Mouse (Mus musculus) lung, postnatal 10 days (tissue): ENCODE measurements at regions not wholly inside any gene's neighbourhood (a gene's known extent, or its start where the extent isn't known, plus 50 kb on each side); places are given as distances from the start of the nearest gene placed in this dataset.

Experiments
- DNase-seq: peaks from one replicate; pipeline ENCODE4 v3.0.0; 2021

GRCm38 (mm10) chr1:125307223-125307622, 128.3 kb downstream of the Actr3 start:
- no peak for DNase-seq

GRCm38 (mm10) chr1:125298520-125299090, 136.9 kb downstream of the Actr3 start:
- no peak for DNase-seq

GRCm38 (mm10) chr1:125295646-125296045, 139.9 kb downstream of the Actr3 start:
- DNase-seq, result no peak

GRCm38 (mm10) chr1:125290320-125291021, 145.1 kb downstream of the Actr3 start:
- no peak for DNase-seq

GRCm38 (mm10) chr1:125286347-125286746, 149.2 kb downstream of the Actr3 start:
- DNase-seq, result no peak

- no peak for DNase-seq
Measured at GRCm38 (mm10) chr1:125284693-125285092, 150.8 kb downstream of the Actr3 start.

GRCm38 (mm10) chr1:125273752-125274151, 161.8 kb downstream of the Actr3 start:
- DNase-seq, result no peak

- no peak for DNase-seq
Measured at GRCm38 (mm10) chr1:125263684-125264083, 171.8 kb downstream of the Actr3 start.

- no peak for DNase-seq
Measured at GRCm38 (mm10) chr1:125263068-125263467, 172.5 kb downstream of the Actr3 start.

GRCm38 (mm10) chr1:125242345-125242744, 193.2 kb downstream of the Actr3 start:
- DNase-seq, result peak; percentile 2

- DNase-seq, result no peak
Measured at GRCm38 (mm10) chr1:125241717-125242116, 193.8 kb downstream of the Actr3 start.

- DNase-seq, result no peak
Measured at GRCm38 (mm10) chr1:125237595-125237988, 197.9 kb downstream of the Actr3 start.

GRCm38 (mm10) chr1:125236948-125237594, 198.5 kb downstream of the Actr3 start:
- DNase-seq, result peak; percentile 21

GRCm38 (mm10) chr1:125234747-125235146, 200.8 kb downstream of the Actr3 start:
- DNase-seq, result no peak

- DNase-seq, result no peak
Measured at GRCm38 (mm10) chr1:125223370-125223769, 212.2 kb downstream of the Actr3 start.

GRCm38 (mm10) chr1:125216192-125216591, 219.3 kb downstream of the Actr3 start:
- no peak for DNase-seq

- DNase-seq, result no peak
Measured at GRCm38 (mm10) chr1:125187091-125187490, 248.4 kb downstream of the Actr3 start.

- DNase-seq, result peak; percentile 12
Measured at GRCm38 (mm10) chr1:125176124-125176937, 259.2 kb downstream of the Actr3 start.

- no peak for DNase-seq
Measured at GRCm38 (mm10) chr1:125174725-125175124, 260.8 kb downstream of the Actr3 start.

GRCm38 (mm10) chr1:125172474-125172873, 263.1 kb downstream of the Actr3 start:
- DNase-seq, result no peak

GRCm38 (mm10) chr1:125165226-125165625, 270.3 kb downstream of the Actr3 start:
- DNase-seq, result no peak

GRCm38 (mm10) chr1:125158481-125158880, 277.0 kb downstream of the Actr3 start:
- no peak for DNase-seq

GRCm38 (mm10) chr1:125156093-125156492, 279.4 kb downstream of the Actr3 start:
- DNase-seq, result no peak
